In the genomic region with DNA sequence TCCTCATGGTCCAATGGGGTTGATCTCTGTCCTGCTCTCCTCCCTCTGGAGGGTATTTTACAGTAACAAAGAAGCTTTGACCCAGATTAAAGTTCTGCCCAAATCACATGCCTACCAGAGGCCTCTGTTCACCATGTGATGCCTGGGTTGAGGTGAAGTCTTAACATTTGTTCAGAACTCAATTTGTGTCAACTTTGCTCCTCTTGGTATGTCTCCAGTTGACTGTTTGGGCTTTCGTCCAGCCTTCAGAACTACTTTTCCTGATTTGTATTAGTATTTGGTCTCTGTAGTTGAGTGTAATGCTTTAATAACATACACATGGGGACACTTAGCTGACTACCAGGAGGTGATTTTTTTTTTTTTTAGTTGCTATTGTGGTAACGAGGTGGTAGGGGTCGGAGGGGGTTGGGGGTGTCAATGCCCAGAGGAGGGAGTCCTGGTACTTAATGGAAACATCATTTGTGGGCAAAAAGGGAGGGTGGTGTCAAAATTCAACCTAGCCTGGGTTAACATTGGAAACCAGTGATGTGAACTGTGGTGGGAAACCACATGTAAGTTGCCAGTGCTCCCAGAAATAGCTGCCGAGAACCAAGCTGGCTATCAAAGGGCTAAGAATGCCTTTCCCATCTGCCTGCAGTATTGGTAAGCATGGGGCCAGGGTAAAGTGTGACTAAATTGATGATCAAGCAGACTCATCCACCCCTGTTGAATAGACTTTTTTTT, we compare ENCODE assay signal across 27 mouse cellular contexts. TPM values are rescaled to one million over a fixed set of nuclear protein-coding genes. Genes with fewer than 3 reads are reported as not detected.
DNase-seq lines count a peak whose midpoint lies in the region; ATAC-seq and TF ChIP-seq lines count a peak whose summit lies in the region.
"Had no signal": no experiment of that assay in that cellular context is flagged by ENCODE, and none has a peak within 500 bp of the region (broad histone marks: within the 10 kb centered on the region; RNA-seq: fewer than 3 reads in every experiment).

No protein-coding gene starts in this region.

- DNase-seq in adrenal gland, postnatal 10 days = peak; percentile 58
- DNase-seq in adrenal gland, postnatal 36 days = no peak
- DNase-seq in liver, adult 2 months (ENCODE audit: extremely low read depth, low read depth, low spot score) = peak; percentile 23
- DNase-seq in liver, embryonic 11.5 days (ENCODE audit: low spot score) = no peak
- no peak for DNase-seq in CH12.LX (ENCODE audit: extremely low read depth)
- DNase-seq in cerebellum, postnatal 10 days = no peak
- DNase-seq: cerebellum, adult 11-12 months; cerebellum, postnatal 25 days; gastrocnemius, postnatal 25 days; kidney, adult 9 months; kidney, postnatal 14 days; lung, embryonic 14.5 days; midbrain, embryonic 14.5 days; right cerebral cortex, postnatal 14 days; thymus, postnatal 4 days had no signal

- H3K9ac ChIP-seq in liver, adult 2 months (ENCODE audit: low read depth, low read length) = no peak overlapping the region
- no peak overlapping the region for H3K9ac ChIP-seq in liver, embryonic 11.5 days (ENCODE audit: low read depth, low read length)
- H3K9ac ChIP-seq in CH12.LX (ENCODE audit: insufficient read depth, low read depth) = peak overlapping the region; percentile 23; the same call in 1 of the 2 replicates
- H3K9ac ChIP-seq: embryonic facial prominence, embryonic 15.5 days; heart, embryonic 15.5 days; hindbrain, embryonic 12.5 days; limb, embryonic 13.5 days; liver, embryonic 14.5 days; lung, embryonic 14.5 days; neural tube, embryonic 15.5 days had no signal

- no peak overlapping the region for H3K4me3 ChIP-seq in liver, adult 2 months (ENCODE audit: insufficient read depth, low read depth, low read length)
- no peak overlapping the region for H3K4me3 ChIP-seq in liver, embryonic 11.5 days (ENCODE audit: low read depth, low read length)
- no peak overlapping the region for H3K4me3 ChIP-seq in CH12.LX (replicated peaks in 1 of 3; ENCODE audit: low read depth in 2 of 3, low read length in 2 of 3, poor library complexity in 1 of 3)
- H3K4me3 ChIP-seq: embryonic facial prominence, embryonic 10.5 days; embryonic facial prominence, embryonic 15.5 days; heart, embryonic 15.5 days; hindbrain, embryonic 12.5 days; limb, embryonic 13.5 days; neural tube, embryonic 15.5 days had no signal

- WGBS in liver, adult 2 months = 81% methylated on average over 4 of the region's 4 CpGs
- 83% methylated on average over 4 of the region's 4 CpGs for WGBS in liver, embryonic 11.5 days

- no peak for TF ChIP-seq RAD21 in CH12.LX (IDR thresholded peaks at IDR 0.05; ENCODE audit: low read depth, low read length)

- no peak for TF ChIP-seq CTCF in liver, adult 2 months (IDR thresholded peaks at IDR 0.05; ENCODE audit: low read depth, low read length)
- TF ChIP-seq CTCF in CH12.LX (conservative IDR thresholded peaks at IDR 0.05 in 1 of 2, IDR thresholded peaks at IDR 0.05 in 1 of 2; ENCODE audit: low read depth in 2 of 2, low read length in 2 of 2) = no peak

- peak; percentile 13; the same call in 1 of the 2 replicates for TF ChIP-seq EP300 in CH12.LX (IDR thresholded peaks at IDR 0.05; ENCODE audit: low read length)

- H3K36me3 ChIP-seq in liver, adult 2 months (ENCODE audit: control insufficient read depth, insufficient read depth, low read length) = no peaks in the 10 kb centered on the region
- H3K36me3 ChIP-seq in liver, embryonic 11.5 days (ENCODE audit: control insufficient read depth, insufficient read depth, low read length) = no peaks in the 10 kb centered on the region
- peaks cover 0 to 15% of the 10 kb centered on the region in 2 experiments for H3K36me3 ChIP-seq in CH12.LX (replicated peaks in 1 of 2; ENCODE audit: control insufficient read depth in 1 of 2, insufficient read depth in 1 of 2, low read length in 1 of 2)
- H3K36me3 ChIP-seq: embryonic facial prominence, embryonic 10.5 days; embryonic facial prominence, embryonic 15.5 days; heart, embryonic 15.5 days; hindbrain, embryonic 12.5 days; limb, embryonic 13.5 days had no signal

- no peaks in the 10 kb centered on the region for H3K9me3 ChIP-seq in liver, embryonic 11.5 days (ENCODE audit: control insufficient read depth, low read length)
- H3K9me3 ChIP-seq in CH12.LX (replicated peaks; ENCODE audit: low read length) = no peaks in the 10 kb centered on the region
- H3K9me3 ChIP-seq: embryonic facial prominence, embryonic 10.5 days; embryonic facial prominence, embryonic 15.5 days; heart, embryonic 15.5 days; hindbrain, embryonic 12.5 days; limb, embryonic 13.5 days; neural tube, embryonic 15.5 days had no signal

- peak overlapping the region; percentile 61 for H3K27ac ChIP-seq in liver, adult 2 months (replicated peaks; ENCODE audit: insufficient read depth, low read depth, low read length)
- no peak overlapping the region for H3K27ac ChIP-seq in liver, embryonic 11.5 days (ENCODE audit: low read depth, low read length)
- H3K27ac ChIP-seq in CH12.LX (ENCODE audit: insufficient read depth, low read depth) = no peak overlapping the region; the same call in 1 of the 2 replicates
- H3K27ac ChIP-seq: embryonic facial prominence, embryonic 10.5 days; embryonic facial prominence, embryonic 15.5 days; heart, embryonic 15.5 days; hindbrain, embryonic 12.5 days; hindbrain, postnatal 0 days; limb, embryonic 13.5 days; liver, embryonic 14.5 days; macrophage; neural tube, embryonic 15.5 days had no signal

- H3K4me1 ChIP-seq in liver, adult 2 months (ENCODE audit: control insufficient read depth, insufficient read depth, low read length) = peaks cover 5% of the 10 kb centered on the region; the same call in 1 of the 2 replicates
- no peaks in the 10 kb centered on the region for H3K4me1 ChIP-seq in liver, embryonic 11.5 days (replicated peaks; ENCODE audit: control insufficient read depth, insufficient read depth, low read length)
- peaks cover 25 to 72% of the 10 kb centered on the region in 2 experiments for H3K4me1 ChIP-seq in CH12.LX (ENCODE audit: control insufficient read depth in 1 of 2, insufficient read depth in 2 of 2)

- no peaks in the 10 kb centered on the region for H3K79me2 ChIP-seq in liver, adult 2 months (ENCODE audit: control insufficient read depth, insufficient read depth, low read length)
- no peaks in the 10 kb centered on the region for H3K79me2 ChIP-seq in CH12.LX (replicated peaks; ENCODE audit: control insufficient read depth, extremely low read depth, insufficient read depth, poor library complexity, severe bottlenecking)

- dilution Hi-C loops in CH12.LX (cut with MboI; ENCODE audit: extremely low pct_ligation_motif_present, extremely low pct_unique_long_range_greater_than_20kb, low sequenced_read_pairs) = no loop called here

- TF ChIP-seq POLR2A in liver, adult 2 months (IDR thresholded peaks at IDR 0.05; ENCODE audit: extremely low read depth, insufficient read depth, low read length) = no peak
- TF ChIP-seq POLR2A in CH12.LX (IDR thresholded peaks at IDR 0.05; ENCODE audit: low read depth, low read length) = no peak

- in situ Hi-C loops in CH12.LX (cut with MboI; ENCODE audit: low pct_ligation_motif_present, low pct_unique_long_range_greater_than_20kb, low sequenced_read_pairs) = no loop called here

- H3K4me2 ChIP-seq in liver, embryonic 11.5 days = no peak overlapping the region
- H3K4me2 ChIP-seq in CH12.LX (ENCODE audit: insufficient read depth, low read depth, poor library complexity, severe bottlenecking) = peak overlapping the region; percentile 92
- H3K4me2 ChIP-seq: embryonic facial prominence, embryonic 15.5 days; heart, embryonic 15.5 days; hindbrain, embryonic 12.5 days; limb, embryonic 13.5 days; lung, embryonic 14.5 days; neural tube, embryonic 15.5 days had no signal

- ATAC-seq in liver, embryonic 11.5 days (replicated peaks; ENCODE audit: low FRiP score) = no peak
- 0 out of 2 replicates have a peak, but pooled peaks have one; percentile 28 for ATAC-seq in megakaryocyte, adult 5-6 weeks (ENCODE audit: poor library complexity, severe bottlenecking)
- ATAC-seq: forebrain, embryonic 14.5 days; hindbrain, postnatal 0 days; intestine, embryonic 16.5 days had no signal

- H3K27me3 ChIP-seq in liver, adult 2 months (ENCODE audit: control insufficient read depth, insufficient read depth, low read length) = no peaks in the 10 kb centered on the region
- H3K27me3 ChIP-seq in liver, embryonic 11.5 days (replicated peaks; ENCODE audit: control insufficient read depth, insufficient read depth, low read length) = no peaks in the 10 kb centered on the region
- no peaks in the 10 kb centered on the region for H3K27me3 ChIP-seq in CH12.LX (replicated peaks)
- H3K27me3 ChIP-seq: embryonic facial prominence, embryonic 15.5 days; heart, embryonic 15.5 days; hindbrain, embryonic 12.5 days; limb, embryonic 13.5 days; neural tube, embryonic 15.5 days had no signal

TF ChIP-seq in CH12.LX, 34 proteins besides CTCF, POLR2A, EP300 and RAD21 (continues in another document):
- TF ChIP-seq IRF4 (IDR thresholded peaks at IDR 0.05; ENCODE audit: low read depth, low read length) = no peak
- no peak for TF ChIP-seq SIN3A (IDR thresholded peaks at IDR 0.05; ENCODE audit: low read length)
- 0 out of 2 replicates have a peak, but pooled peaks have one; percentile 17 for TF ChIP-seq ETS1 (conservative IDR thresholded peaks at IDR 0.05; ENCODE audit: low read depth, low read length)
- no peak for TF ChIP-seq PAX5 (IDR thresholded peaks at IDR 0.05; ENCODE audit: low read length)
- no peak for TF ChIP-seq USF2 (conservative IDR thresholded peaks at IDR 0.05; ENCODE audit: low read depth, low read length)
- no peak for TF ChIP-seq TBP (conservative IDR thresholded peaks at IDR 0.05; ENCODE audit: low read depth, low read length)
- TF ChIP-seq MAFK (IDR thresholded peaks at IDR 0.05; ENCODE audit: insufficient replicate concordance, low read length) = no peak
- 0 out of 2 replicates have a peak, but pooled peaks have one; percentile 59 for TF ChIP-seq MYC (IDR thresholded peaks at IDR 0.05; ENCODE audit: low read depth, low read length)
- TF ChIP-seq JUN (IDR thresholded peaks at IDR 0.05; ENCODE audit: insufficient read depth, low read depth, low read length) = no peak
- peak; percentile 76 for TF ChIP-seq MEF2A (IDR thresholded peaks at IDR 0.05; ENCODE audit: borderline replicate concordance, low read depth, low read length)
- TF ChIP-seq TCF12 (IDR thresholded peaks at IDR 0.05; ENCODE audit: low read depth, low read length) = no peak
- TF ChIP-seq MAX (IDR thresholded peaks at IDR 0.05; ENCODE audit: low read length) = 0 out of 2 replicates have a peak, but pooled peaks have one; percentile 32

RNA-seq across cellular contexts. Expression of gene Fam49a, which starts 16.0 kb away (rescaled TPM):
- 10 to 100 TPM; 18.5 to 19.9 TPM for total RNA-seq in adrenal gland, postnatal 10 days (2021)
- 10 to 100 TPM; 19.4 to 20.1 TPM for total RNA-seq in adrenal gland, postnatal 36 days (2021)
- total RNA-seq in liver, adult 2 months (2014; rRNA removed) = 2.0 and 3.3 TPM in 2 replicates
- polyA plus RNA-seq in liver, adult 2 months (2012; rRNA removed) = 0.65 and 1.7 TPM in 2 replicates
- polyA plus RNA-seq in liver, embryonic 11.5 days (2014; fragmentation: Nextera tagmentation; extraction: Ambion mirVana) = 4.8 and 5.7 TPM in 2 replicates
- total RNA-seq in CH12.LX (2012; rRNA removed) (9.4 and 11.4 TPM in 2 replicates), CH12.LX (2014; rRNA removed) (17.7 and 17.9 TPM in 2 replicates)
- polyA plus RNA-seq in CH12.LX (2012; ENCODE audit: insufficient read length, low read depth) = 19.8 and 21.3 TPM in 2 replicates
- total RNA-seq in megakaryocyte, adult 5-6 weeks (2015) = 55.9 and 61.4 TPM in 2 replicates
- 59.8 and 63.4 TPM in 2 replicates for total RNA-seq in megakaryocyte, adult 5-6 weeks (2017)

Comparison
In these comparisons a context has a peak if more than half of its experiments do, and no peak if none do; other contexts are left out.
1. DNase-seq: peak in adrenal gland, postnatal 10 days (single experiment) and liver, adult 2 months (single experiment); none in adrenal gland, postnatal 36 days (0 of 2), liver, embryonic 11.5 days (single experiment), CH12.LX (single experiment) and cerebellum, postnatal 10 days (0 of 2).